Mouse (Mus musculus) kidney, embryonic 16.5 days (tissue): Measurements from ENCODE around the gene Speer4e. TPM values are rescaled to one million over a fixed set of nuclear protein-coding genes. Genes with fewer than 3 reads are reported as not detected.
A peak's percentile ranks its signal among the peaks of the same experiment; 100 is the strongest.
"Not testable (repeated sequence)": the region's sequence is repeated elsewhere in the genome, so short reads cannot be mapped to it uniquely, and the experiment has no call there.

ENCODE experiments used
- ATAC-seq: fragments of 200-750 bp; cut with Nextera tagmentation; 2 replicates; pipeline ENCODE4 v1.8.0; 2017; ENCODE audit warnings: moderate TSS enrichment; ENCODE audit not compliant: low FRiP score, low TSS enrichment
- H3K27ac ChIP-seq: fragments of 300-500 bp; sonication (generic); 2 replicates; pipeline ENCODE4 v1.5.1; 2014; ENCODE audit warnings: low read length
- H3K27me3 ChIP-seq: fragments of 300-500 bp; sonication (generic); 2 replicates; pipeline ENCODE4 v1.6.1; 2014; ENCODE audit warnings: low read length, control low read depth, mixed read lengths; ENCODE audit not compliant: insufficient read depth
- H3K36me3 ChIP-seq: fragments of 300-500 bp; sonication (generic); 2 replicates; pipeline ENCODE4 v1.6.1; 2014; ENCODE audit warnings: low read length, control low read depth, mixed read lengths; ENCODE audit not compliant: insufficient read depth
- H3K4me1 ChIP-seq: fragments of 300-500 bp; sonication (generic); 2 replicates; pipeline ENCODE4 v1.6.1; 2014; ENCODE audit warnings: low read length, control low read depth, mixed read lengths; ENCODE audit not compliant: insufficient read depth
- H3K4me2 ChIP-seq: fragments of 300-500 bp; sonication (generic); replicated peaks from 2 replicates; pipeline ENCODE4 v1.6.1; 2014; ENCODE audit warnings: low read depth, low read length
- H3K4me3 ChIP-seq: fragments of 300-500 bp; sonication (generic); 2 replicates; pipeline ENCODE4 v1.5.1; 2014; ENCODE audit warnings: mild to moderate bottlenecking, low read length
- H3K9ac ChIP-seq: fragments of 300-500 bp; sonication (generic); replicated peaks from 2 replicates; pipeline ENCODE4 v1.6.1; 2014; ENCODE audit warnings: low read length
- H3K9me3 ChIP-seq: fragments of 300-500 bp; sonication (generic); 2 replicates; pipeline ENCODE4 v1.6.1; 2016; ENCODE audit warnings: low read length, control low read depth
- WGBS: fragments of 180-500 bp; shearing (Covaris S2); extraction: QIAGEN DNeasy Blood & Tissue Kit; methylation state at CpG from one replicate; pipeline ENCODE4 v1.1.7; 2014; 5-methylcytosine and 5-hydroxymethylcytosine counted together
- polyA plus RNA-seq: library from polyadenylated mRNA; unstranded; fragments of >200 nt; fragmentation: Nextera tagmentation; extraction: Ambion mirVana; gene quantifications from 2 replicates; pipeline ENCODE4 v1.2.1, GENCODE M21; 2015

Speer4e gene
- polyA plus RNA-seq, 1 experiment from 2014 or later: not detected

- ATAC-seq, H3K9ac ChIP-seq, H3K4me3 ChIP-seq, H3K36me3 ChIP-seq, H3K4me2 ChIP-seq, H3K27ac ChIP-seq, H3K27me3 ChIP-seq, H3K4me1 ChIP-seq: not testable (repeated sequence)
- peaks cover 26% of the 10 kb centered on the region for H3K9me3 ChIP-seq
- WGBS: 73% methylated on average over 3 of the region's 3 CpGs
Measured at GRCm38 (mm10) chr5:14952749-14953148, 14.5 kb upstream of the Speer4e start.

GRCm38 (mm10) chr5:14951822-14952221 is 13.6 kb upstream of the Speer4e start:
- H3K9me3 ChIP-seq: peaks cover 26% of the 10 kb centered on the region
- peak; percentile 54; the same call in 1 of the 2 replicates for ATAC-seq
- H3K4me3 ChIP-seq, H3K4me1 ChIP-seq, H3K4me2 ChIP-seq, H3K27me3 ChIP-seq, H3K9ac ChIP-seq, H3K27ac ChIP-seq, H3K36me3 ChIP-seq: not testable (repeated sequence)
- 67% methylated on average over 7 of the region's 7 CpGs for WGBS

- H3K36me3 ChIP-seq, ATAC-seq, H3K4me1 ChIP-seq, H3K4me3 ChIP-seq, H3K27ac ChIP-seq, H3K9ac ChIP-seq, H3K27me3 ChIP-seq, H3K4me2 ChIP-seq: not testable (repeated sequence)
- WGBS: 66% methylated on average over 4 of the region's 4 CpGs
- H3K9me3 ChIP-seq: peaks cover 17% of the 10 kb centered on the region
Measured at GRCm38 (mm10) chr5:14947482-14948198, 9.4 kb upstream of the Speer4e start.

GRCm38 (mm10) chr5:14945524-14945923 is 7.3 kb upstream of the Speer4e start:
- not testable (repeated sequence) for H3K36me3 ChIP-seq, H3K9ac ChIP-seq, ATAC-seq, H3K27ac ChIP-seq, H3K4me1 ChIP-seq, H3K27me3 ChIP-seq, H3K4me2 ChIP-seq, H3K4me3 ChIP-seq
- WGBS: 72% methylated on average over 4 of the region's 4 CpGs
- peaks cover 13% of the 10 kb centered on the region for H3K9me3 ChIP-seq

- not testable (repeated sequence) for H3K27ac ChIP-seq, H3K9me3 ChIP-seq, H3K27me3 ChIP-seq, H3K4me2 ChIP-seq, H3K36me3 ChIP-seq, ATAC-seq, H3K9ac ChIP-seq, H3K4me1 ChIP-seq, H3K4me3 ChIP-seq
- 82% methylated on average over 1 of the region's 1 CpGs for WGBS
Measured at GRCm38 (mm10) chr5:14941043-14941442, 2.8 kb upstream of the Speer4e start.

- H3K4me1 ChIP-seq, H3K4me3 ChIP-seq, H3K27me3 ChIP-seq, ATAC-seq, H3K9ac ChIP-seq, H3K27ac ChIP-seq, H3K4me2 ChIP-seq, H3K9me3 ChIP-seq, H3K36me3 ChIP-seq: not testable (repeated sequence)
- whole genome bisulfite sequencing: 79% methylated on average over 5 of the region's 6 CpGs
Measured at GRCm38 (mm10) chr5:14933721-14934120, 4.5 kb downstream of the Speer4e start.

GRCm38 (mm10) chr5:14927047-14927446 is 11.2 kb downstream of the Speer4e start:
- ATAC-seq, H3K4me2 ChIP-seq, H3K9ac ChIP-seq, H3K27me3 ChIP-seq, H3K27ac ChIP-seq, H3K36me3 ChIP-seq, H3K4me3 ChIP-seq, H3K9me3 ChIP-seq, H3K4me1 ChIP-seq: not testable (repeated sequence)
- 28% methylated on average over 4 of the region's 4 CpGs for WGBS

GRCm38 (mm10) chr5:14914799-14915198 is 23.4 kb downstream of the Speer4e start, which contains the start of gene Gm9758:
Gene Gm9758, minus strand, starts transcription at chr5:14914899.
- H3K27me3 ChIP-seq, H3K4me3 ChIP-seq, H3K9me3 ChIP-seq, ATAC-seq, H3K9ac ChIP-seq, H3K27ac ChIP-seq, H3K36me3 ChIP-seq, H3K4me2 ChIP-seq, H3K4me1 ChIP-seq: not testable (repeated sequence)
- 56% methylated on average over 1 of the region's 1 CpGs for WGBS

- WGBS: 77% methylated on average over 2 of the region's 3 CpGs
- not testable (repeated sequence) for ATAC-seq
Measured at GRCm38 (mm10) chr5:14914361-14914760, 23.9 kb downstream of the Speer4e start.

GRCm38 (mm10) chr5:14903539-14903938 is 34.7 kb downstream of the Speer4e start:
- H3K27me3 ChIP-seq, H3K4me3 ChIP-seq, ATAC-seq, H3K9ac ChIP-seq, H3K27ac ChIP-seq, H3K4me2 ChIP-seq, H3K9me3 ChIP-seq, H3K36me3 ChIP-seq, H3K4me1 ChIP-seq: not testable (repeated sequence)
- WGBS: 19% methylated on average over 3 of the region's 3 CpGs

More at GRCm38 (mm10) chr5:14914361-14914760, 23.9 kb downstream of the Speer4e start:
- not testable (repeated sequence) for H3K9ac ChIP-seq, H3K4me3 ChIP-seq, H3K27me3 ChIP-seq, H3K9me3 ChIP-seq, H3K36me3 ChIP-seq, H3K4me1 ChIP-seq, H3K4me2 ChIP-seq, H3K27ac ChIP-seq
